Mouse (Mus musculus) layer of hippocampus, adult 18-20 months (tissue): ENCODE results near the gene Cyp24a1. TPM values are rescaled to one million over a fixed set of nuclear protein-coding genes. Genes with fewer than 3 reads are reported as not detected.
"Not testable (repeated sequence)": the region's sequence is repeated elsewhere in the genome, so short reads cannot be mapped to it uniquely, and the experiment has no call there.

ENCODE experiments used
- DNase-seq, 2 experiments: peaks; one replicate each; pipeline ENCODE4 v3.0.0; 2022; ENCODE audit warnings: low spot score in 2 of 2
- total RNA-seq, 2 experiments: library from RNA; stranded (reverse); gene quantifications; 2 replicates each; pipeline ENCODE4 v1.2.3; 2021

The Cyp24a1 gene
- total RNA-seq, 2 experiments from 2014 or later = not detected

- no peak for DNase-seq
These were observed 603 bp downstream of the Cyp24a1 start, which contains the start of gene Pfdn4 for GRCm38 (mm10) chr2:170496154-170496930. TSS of gene Pfdn4 (plus strand) at chr2:170496428.

- no peak for DNase-seq
These were observed 1.9 kb downstream of the Cyp24a1 start for GRCm38 (mm10) chr2:170494784-170495710.

DNA sequence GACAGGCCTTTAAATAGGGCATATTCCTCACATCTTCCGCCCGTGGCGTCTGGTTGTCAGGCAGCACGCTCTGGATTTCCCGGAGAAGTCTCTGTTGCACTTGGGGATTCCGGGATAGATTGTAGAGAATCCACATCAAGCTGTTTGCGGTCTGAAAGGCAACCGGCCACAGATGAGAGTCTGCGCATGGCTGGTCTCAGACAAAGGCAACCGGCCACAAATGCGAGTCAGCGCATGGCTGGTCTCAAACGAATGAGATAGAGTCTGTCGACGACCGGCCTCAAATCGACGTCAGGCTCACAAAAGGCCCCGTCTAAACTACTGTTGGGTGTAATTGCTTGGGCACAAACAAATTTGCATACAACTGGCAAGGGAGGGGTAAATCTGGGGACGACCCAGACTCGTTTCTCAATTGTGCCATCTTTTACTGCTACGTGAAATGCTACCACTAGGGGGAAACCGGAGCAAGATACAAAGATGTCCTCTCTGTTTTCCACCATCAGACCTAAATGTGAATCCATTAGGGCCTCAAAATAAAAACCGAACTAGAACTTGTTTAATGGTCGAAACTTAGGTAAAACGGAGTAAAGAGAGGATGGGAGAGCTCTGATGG, 8.9 kb downstream of the Cyp24a1 start:
- DNase-seq = no peak

GRCm38 (mm10) chr2:170487202-170487601, 9.7 kb downstream of the Cyp24a1 start:
- no peak for DNase-seq

DNA sequence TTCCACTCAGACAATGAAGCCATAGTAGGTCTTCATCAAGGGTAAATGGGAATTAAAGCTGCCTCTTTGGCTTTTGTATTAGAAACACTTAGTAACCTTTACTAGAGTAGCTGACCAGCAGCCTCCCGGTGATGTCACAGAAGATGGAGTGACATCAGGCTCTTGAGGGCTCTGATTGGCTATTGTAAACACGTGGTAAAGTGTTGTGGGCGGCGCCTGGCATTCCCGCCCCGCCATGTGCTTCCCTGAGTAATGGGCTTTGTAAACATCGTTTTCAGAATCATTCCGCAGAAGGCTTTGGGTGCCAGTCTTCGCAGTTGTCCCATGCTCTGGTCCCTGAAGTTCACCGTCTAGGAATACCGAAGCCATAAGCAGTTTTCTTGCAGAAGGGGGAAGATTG, 13.0 kb downstream of the Cyp24a1 start:
- DNase-seq = no peak

GRCm38 (mm10) chr2:170482019-170482540, 14.9 kb downstream of the Cyp24a1 start:
- DNase-seq = no peak

- DNase-seq = no peak
These were observed 20.3 kb downstream of the Cyp24a1 start for GRCm38 (mm10) chr2:170476643-170477042.

DNA sequence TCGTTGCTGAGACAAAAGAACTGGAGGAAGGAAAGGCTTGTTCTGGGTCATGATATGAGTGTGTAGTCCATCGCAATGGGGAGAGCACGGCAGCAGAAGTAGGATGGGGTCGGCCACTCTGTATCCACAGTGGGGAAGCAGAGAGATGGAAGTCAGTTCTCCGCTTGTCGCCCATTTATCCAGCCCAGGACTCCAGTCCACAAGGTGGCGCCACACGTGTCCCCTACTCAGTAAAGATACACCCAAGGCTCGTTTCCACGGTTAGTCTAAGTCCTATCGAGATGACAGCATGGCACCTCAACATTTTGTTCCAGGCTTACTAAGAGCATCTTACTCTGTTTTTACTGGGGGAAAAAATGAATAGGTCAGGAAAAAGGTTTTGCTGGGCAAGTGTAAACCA, 20.7 kb downstream of the Cyp24a1 start:
- no peak for DNase-seq

DNA sequence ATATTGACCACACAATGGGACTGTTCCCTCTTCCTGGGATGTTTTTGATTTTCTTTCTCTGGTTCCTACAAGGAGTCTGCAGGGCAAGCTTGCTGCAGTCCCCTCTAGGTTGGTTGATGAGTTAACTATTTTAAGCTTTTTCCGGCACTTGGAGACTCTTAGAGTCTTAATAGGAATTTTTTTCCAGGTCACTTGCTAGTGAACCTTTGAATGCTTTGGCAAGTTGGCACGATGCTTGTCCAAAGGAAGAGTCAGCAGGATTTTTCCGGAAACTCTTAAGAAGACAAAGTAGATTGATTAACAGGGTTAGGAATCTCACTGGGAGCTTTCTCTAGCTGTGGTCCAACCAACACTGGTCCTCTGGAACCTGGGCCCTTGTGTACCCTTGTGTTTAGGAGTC, 21.8 kb downstream of the Cyp24a1 start:
- no peak for DNase-seq

DNA sequence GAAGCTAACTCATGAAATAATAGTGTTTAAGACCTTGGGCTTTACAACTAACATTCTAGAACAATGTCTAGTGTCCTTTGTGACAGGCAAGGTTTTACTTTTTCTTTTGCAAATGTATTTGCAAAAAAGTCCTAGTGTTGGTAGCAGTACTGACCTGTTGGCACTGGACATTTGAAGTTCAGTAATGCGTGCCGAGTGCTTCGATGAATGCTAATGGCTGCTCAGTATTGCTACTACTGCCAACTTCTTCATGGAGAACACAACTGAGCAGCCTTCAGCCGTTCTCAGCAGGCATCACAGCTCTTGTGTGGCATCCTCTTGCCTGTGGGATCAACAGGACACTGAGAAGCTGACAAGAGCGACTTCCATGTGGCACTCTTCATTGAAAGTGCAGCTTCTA, 22.8 kb downstream of the Cyp24a1 start:
- DNase-seq = no peak

DNA sequence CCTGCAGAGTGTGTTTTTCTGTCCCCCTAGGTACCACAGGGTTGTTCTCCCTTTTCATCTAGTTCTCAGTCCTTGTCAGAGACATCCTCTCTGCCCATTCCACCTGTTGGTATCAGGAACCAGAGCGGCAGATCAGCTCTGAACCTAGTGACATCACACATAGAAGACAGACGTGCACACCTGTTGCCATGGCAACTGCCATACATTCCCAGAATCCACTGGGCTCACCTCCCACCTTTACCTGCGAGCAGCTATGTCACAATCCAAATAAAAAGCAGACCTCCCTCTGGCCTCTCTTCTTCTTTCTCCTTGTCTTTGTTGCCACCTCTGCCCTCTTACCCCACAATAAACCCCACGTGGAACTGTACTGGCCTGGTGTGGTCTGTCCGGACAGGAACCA, 26.4 kb downstream of the Cyp24a1 start:
- no peak for DNase-seq

GRCm38 (mm10) chr2:170469616-170470308, 27.2 kb downstream of the Cyp24a1 start:
- DNase-seq = peak in 1 of 2 experiments; percentile 49

GRCm38 (mm10) chr2:170468009-170468408, 28.9 kb downstream of the Cyp24a1 start:
- no peak for DNase-seq

DNA sequence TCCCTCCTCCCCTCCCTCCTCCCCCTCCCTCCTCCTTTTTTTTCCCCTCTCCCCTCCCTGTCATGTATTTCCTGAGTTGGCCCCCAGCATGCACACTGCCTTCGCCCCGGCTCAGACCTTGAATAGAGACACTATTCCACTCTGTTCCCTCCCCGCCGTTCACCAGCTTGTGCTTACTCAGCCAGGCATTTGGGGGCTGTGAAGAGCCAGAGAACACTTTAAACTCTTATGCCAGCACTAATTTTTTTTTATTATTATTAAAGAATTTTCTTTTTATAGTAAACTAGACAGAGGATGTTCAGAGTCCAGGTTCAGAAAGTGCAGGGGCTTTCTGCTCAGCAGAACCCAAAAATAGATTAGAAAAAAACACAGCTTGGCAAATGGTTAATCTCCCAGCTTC, 32.1 kb downstream of the Cyp24a1 start:
- DNase-seq = no peak

- DNase-seq = no peak
These were observed 35.3 kb downstream of the Cyp24a1 start for GRCm38 (mm10) chr2:170461652-170462051.

DNA sequence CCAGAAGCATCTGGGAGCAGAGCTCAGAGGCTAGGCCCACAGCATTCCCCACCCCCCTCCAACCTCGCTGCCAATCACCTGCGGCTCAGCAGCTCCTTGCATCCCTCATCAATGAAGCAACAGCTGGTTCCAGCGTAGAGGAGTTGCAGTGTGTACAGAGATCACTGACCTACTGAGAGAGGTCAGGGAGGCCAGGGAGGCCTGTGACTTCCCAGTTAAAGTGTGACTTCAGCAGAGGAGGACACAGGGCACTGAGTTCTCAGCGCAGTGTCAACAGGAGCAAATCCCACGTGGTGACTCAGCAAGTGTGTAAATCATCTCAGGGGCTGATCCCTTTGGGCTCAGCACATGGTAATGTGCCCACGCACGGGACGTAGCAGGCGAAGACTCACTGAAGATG, 37.1 kb downstream of the Cyp24a1 start:
- DNase-seq = no peak

DNA sequence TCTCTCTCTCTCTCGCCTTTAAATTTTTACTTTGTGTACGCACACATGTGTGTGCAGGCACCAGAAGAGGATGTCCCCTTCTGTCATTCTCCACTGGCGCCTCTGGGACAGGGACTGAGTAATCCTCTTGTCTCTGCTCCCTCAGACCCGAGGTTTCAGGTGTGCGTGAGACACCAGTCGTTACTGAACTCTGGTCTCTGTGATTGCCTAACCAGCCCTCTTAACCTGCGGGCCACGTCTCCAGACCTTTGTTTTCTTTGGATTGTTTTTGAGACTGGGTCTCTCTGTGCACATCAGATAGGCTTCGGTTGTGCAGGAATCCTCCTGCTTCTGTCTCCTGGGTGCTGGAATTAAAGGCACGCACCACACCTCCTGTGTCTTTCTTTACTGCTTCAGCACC, 37.8 kb downstream of the Cyp24a1 start:
- no peak for DNase-seq

GRCm38 (mm10) chr2:170453809-170454208, 43.1 kb downstream of the Cyp24a1 start:
- not testable (repeated sequence) for DNase-seq

DNA sequence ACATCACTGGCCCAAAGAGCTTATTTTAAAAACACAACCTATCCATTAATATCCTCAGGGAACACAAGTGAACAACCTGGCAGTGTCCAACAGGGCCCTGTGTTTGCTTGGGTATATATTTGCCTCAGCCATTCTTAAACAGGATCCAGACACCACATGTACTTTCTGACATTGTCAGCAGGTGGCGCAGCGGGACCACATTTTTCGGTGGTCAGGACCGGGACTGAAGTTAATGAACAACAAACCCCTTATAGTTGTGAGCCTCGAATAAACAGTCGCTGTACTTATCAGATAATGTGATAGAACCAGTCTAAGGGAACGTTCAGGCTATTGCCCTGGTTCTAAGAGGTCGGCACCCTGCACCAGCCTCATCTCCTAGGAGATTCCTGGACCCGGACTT, 46.0 kb downstream of the Cyp24a1 start:
- peak in 1 of 2 experiments; percentile 70 for DNase-seq

DNA sequence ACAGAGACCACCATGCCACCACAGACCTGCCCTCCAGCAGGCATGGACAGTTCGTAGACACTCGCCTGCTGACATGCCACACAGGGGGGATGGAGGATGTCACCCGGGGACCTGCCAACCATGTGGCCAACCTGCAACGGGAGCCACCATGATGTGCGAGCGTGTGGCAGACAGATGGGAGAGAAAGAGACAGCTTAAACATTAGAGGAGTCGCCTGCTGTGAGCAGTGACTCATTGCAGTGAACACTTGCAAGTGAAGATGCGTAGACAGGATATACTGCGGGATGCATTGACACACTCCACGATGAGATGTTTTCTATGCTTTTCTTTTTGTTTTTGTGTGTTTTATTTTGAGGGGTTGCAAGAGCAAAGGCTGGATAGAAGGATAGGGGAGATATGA, 49.3 kb downstream of the Cyp24a1 start:
- peak in 1 of 2 experiments; percentile 14 for DNase-seq

GRCm38 (mm10) chr2:170446843-170447383, 50.0 kb downstream of the Cyp24a1 start:
- no peak for DNase-seq
